Mouse (Mus musculus) splenic B cell, adult 2 months (primary cell): Measurements from ENCODE around the gene March8.

ENCODE experiments used
- DNase-seq: peaks from one replicate; pipeline ENCODE4 v3.0.0-alpha.2; 2011; ENCODE audit warnings: low read depth, low spot score
- H3K27me3 ChIP-seq: 2 replicates; pipeline ENCODE4 v1.6.1; 2012; ENCODE audit warnings: mild to moderate bottlenecking, low read length, moderate library complexity, mixed read lengths; ENCODE audit not compliant: control insufficient read depth, poor library complexity, insufficient read depth, severe bottlenecking
- H3K36me3 ChIP-seq: 2 replicates; pipeline ENCODE4 v1.6.1; 2012; ENCODE audit warnings: mild to moderate bottlenecking, low read length, moderate library complexity, mixed read lengths; ENCODE audit not compliant: control insufficient read depth, poor library complexity, insufficient read depth, severe bottlenecking

The March8 gene

GRCm38 (mm10) chr6:116407956-116408657 lies 70.3 kb downstream of the March8 start:
- Histone ChIP-seq H3K36me3 (no peaks in the 10 kb centered on the region), H3K27me3 (no peaks in the 10 kb centered on the region)
- DNase-seq = no peak

- Histone ChIP-seq H3K36me3 (no peaks in the 10 kb centered on the region), H3K27me3 (no peaks in the 10 kb centered on the region)
- no peak for DNase-seq
Observed at GRCm38 (mm10) chr6:116410436-116410835, 72.6 kb downstream of the March8 start.

DNA sequence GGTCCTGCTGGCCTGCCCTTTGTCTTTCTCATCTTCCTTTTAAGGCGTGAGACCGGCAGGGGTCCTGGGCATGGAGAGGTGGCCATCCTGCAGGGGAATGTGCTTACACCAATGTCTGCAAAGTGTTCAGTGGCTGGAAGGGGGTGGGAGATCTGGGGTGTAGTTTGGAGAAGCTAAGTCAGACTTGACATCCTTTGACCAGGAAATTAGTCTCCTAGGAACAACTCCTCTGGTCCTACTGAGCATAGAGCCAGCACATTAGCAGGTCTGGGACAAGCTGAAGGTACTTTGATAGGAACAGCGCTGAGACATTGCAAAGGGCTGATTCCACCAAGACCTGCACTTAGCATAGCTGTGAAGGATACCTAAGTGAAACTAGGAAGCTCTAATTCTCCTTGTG lies 73.9 kb downstream of the March8 start:
- Histone ChIP-seq H3K27me3 (no peaks in the 10 kb centered on the region), H3K36me3 (no peaks in the 10 kb centered on the region)
- no peak for DNase-seq

DNA sequence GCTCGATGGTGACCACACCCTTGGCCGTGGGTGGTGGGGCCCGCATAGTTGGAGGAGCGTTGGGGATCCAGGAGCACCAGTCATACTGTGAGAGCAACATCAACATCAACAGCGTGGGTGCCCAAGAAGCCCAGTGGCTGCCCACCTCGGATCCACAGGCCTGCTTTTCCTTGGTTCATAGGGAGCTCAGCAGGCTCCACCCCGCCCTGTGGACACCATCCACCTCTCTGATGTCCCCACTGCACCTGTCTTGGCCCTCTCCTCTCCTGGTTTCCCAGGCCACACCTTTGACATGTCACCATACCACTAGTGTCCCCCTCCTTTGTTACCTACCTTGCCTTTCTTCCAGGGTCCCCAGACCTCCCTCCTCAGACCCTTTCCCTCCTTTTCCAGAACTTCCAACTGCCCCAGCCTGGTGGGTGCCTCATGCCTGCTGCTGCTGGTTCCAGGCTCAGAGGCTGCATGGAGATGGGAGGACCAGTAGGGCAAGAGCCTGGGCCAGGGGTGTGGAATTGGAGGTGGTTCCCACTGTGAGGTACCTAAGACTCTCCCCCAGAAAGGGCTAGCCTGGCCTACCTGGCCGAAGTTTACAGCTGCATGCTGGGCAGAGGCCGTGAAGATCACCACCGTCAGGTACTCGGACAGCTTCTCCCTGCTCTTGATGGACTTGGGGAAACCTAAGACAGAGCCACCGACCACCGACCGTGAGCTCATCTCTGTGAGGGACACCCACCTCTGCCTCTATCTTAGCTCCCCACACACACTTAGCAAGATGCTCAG lies 74.9 kb downstream of the March8 start:
- Histone ChIP-seq H3K27me3 (no peaks in the 10 kb centered on the region), H3K36me3 (no peaks in the 10 kb centered on the region)
- DNase-seq = no peak

- Histone ChIP-seq H3K27me3 (no peaks in the 10 kb centered on the region), H3K36me3 (no peaks in the 10 kb centered on the region)
- DNase-seq = no peak
Observed at GRCm38 (mm10) chr6:116415126-116415676, 77.4 kb downstream of the March8 start.

GRCm38 (mm10) chr6:116416000-116416552 lies 78.3 kb downstream of the March8 start:
- H3K27me3 ChIP-seq = no peaks in the 10 kb centered on the region
- DNase-seq = no peak
- no peaks in the 10 kb centered on the region for H3K36me3 ChIP-seq

DNA sequence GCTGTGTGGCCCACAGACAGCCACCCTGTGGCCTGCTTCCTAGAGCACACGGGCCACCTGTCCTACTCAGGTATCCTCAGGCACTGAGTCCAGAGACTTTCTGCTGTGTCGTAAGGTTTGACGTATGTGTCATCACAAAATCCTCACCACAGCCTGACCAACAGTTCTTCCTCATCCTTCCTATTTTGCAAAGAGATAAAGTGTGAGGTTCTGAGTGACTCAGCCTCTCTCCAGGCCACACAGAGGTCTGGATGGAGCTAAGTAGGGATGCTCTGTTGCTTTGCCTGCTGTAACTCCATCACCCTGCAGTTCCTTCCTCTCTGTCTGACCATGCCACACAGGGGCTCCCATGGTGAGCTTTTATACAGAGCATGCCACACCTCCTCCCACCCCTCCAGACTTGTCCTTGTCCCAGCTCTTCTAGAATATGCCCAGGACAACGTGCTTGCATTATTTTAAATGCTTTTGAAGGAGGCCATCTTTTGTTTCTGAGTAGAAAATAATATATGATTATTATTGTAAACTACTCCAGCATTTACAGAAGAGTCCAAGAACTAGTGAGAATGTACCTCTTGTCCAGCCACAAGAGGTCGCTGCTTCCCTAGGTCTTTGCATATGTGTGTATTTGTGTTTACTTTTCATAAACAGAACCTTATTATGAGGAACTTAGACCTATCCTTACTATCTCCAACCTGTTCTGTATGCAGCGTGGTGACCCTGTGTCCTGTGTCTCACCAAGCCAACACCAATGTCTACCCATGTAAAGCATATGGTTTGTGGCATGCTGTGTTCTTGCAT lies 79.9 kb downstream of the March8 start:
- no peaks in the 10 kb centered on the region for H3K36me3 ChIP-seq
- DNase-seq = peak; percentile 3
- H3K27me3 ChIP-seq = no peaks in the 10 kb centered on the region

DNA sequence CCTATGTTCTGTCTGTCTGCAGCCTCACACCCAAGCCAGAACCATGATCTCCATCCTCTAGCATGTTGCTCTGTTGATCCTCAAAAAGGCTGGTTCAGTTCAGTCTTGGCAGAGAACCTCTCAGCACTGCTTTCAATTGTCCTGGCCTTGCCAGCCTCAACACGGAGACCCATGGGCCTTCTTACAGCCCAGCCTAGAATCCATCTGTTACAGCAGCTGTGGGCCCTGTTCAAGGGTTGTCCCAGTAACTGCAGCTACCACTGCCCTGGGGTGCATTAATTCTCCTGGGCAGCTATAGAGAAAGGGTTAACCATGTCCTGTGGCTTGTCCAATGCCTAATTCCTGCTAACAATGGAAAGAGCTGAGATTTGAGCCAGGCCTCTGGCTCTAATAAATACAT lies 80.7 kb downstream of the March8 start:
- no peak for DNase-seq
- no peaks in the 10 kb centered on the region for H3K36me3 ChIP-seq
- no peaks in the 10 kb centered on the region for H3K27me3 ChIP-seq

DNA sequence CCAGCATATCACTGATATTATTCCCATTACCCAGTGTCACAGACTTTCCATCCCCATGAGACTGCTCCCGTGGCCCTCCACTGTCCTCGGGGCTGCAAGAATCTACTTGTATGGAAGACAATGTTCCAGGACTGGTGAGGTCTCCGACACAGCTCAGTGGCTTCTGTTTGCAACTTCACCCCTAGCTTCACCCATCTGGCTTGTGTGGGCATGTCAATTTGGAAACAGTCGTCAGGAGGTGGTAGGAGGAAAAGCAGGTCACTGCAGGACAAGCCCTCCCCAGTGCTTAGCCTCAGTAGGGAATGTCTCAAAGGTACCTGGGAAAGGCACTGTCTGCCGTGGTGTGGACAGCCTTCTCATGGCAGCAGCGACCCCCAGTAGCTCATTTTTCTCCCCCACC lies 81.9 kb downstream of the March8 start:
- H3K27me3 ChIP-seq = no peaks in the 10 kb centered on the region; the same call in 1 of the 2 replicates
- no peaks in the 10 kb centered on the region for H3K36me3 ChIP-seq
- DNase-seq = no peak

DNA sequence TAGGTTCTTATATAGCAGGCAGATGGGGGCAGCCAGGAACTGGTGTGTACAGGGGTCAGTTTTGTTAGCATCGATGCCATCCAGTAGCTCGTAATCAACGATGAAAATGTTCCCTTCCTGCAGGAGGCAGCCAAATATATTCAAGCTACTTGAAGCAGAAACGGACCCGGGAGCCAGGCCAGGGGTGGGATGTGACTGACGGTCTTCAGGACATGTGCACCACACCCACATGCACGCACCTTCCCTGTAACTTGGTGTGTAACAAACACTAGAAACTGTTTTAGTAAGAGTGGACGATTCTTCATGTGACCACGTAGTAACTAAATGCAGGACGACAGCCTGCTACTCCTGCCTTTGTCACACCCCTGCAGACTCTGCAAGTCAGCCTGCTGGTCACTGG lies 82.4 kb downstream of the March8 start:
- H3K27me3 ChIP-seq = no peaks in the 10 kb centered on the region; the same call in 1 of the 2 replicates
- no peaks in the 10 kb centered on the region for H3K36me3 ChIP-seq
- no peak for DNase-seq

DNA sequence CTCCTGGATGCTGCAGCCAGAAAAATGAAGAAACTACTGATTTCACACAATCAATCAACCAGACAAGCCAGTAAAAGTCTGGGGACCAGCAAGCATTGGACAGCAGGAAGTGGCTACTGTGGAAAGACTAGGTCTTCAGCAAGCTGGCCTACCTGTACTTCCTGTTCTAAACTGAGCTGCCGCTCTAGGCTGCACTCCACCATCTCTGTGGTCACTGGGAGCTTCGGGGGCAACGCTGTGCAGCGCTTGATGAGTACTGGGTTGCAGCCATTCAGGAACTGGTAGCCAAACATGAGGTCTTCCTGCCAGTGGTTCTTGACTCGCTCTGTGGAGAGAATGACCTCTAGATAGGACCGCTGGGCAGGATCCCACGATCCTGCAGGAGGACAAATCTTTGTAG lies 85.2 kb downstream of the March8 start:
- no peak for DNase-seq
- Histone ChIP-seq H3K36me3 (no peaks in the 10 kb centered on the region), H3K27me3 (no peaks in the 10 kb centered on the region; the same call in 1 of the 2 replicates)

DNA sequence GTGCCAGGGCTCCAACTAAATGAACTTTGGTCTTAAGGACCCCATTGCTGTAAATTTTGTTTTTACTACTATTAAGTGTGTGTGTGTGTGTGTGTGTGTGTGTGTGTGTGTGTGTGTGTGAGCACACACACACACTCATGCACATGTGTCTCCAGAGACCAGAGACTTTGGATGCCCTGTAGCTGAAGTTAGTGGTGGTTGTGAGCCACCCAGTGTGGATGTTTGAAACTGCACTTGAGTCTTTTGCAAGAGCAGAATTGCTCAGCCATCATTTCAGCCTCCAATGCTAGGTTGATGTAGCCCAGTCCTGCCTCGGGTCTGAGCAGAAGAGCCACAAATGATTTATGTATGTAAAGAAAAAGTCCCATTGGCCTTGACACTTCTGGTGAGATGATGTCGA lies 85.8 kb downstream of the March8 start:
- DNase-seq = no peak
- Histone ChIP-seq H3K36me3 (no peaks in the 10 kb centered on the region), H3K27me3 (no peaks in the 10 kb centered on the region; the same call in 1 of the 2 replicates)

DNA sequence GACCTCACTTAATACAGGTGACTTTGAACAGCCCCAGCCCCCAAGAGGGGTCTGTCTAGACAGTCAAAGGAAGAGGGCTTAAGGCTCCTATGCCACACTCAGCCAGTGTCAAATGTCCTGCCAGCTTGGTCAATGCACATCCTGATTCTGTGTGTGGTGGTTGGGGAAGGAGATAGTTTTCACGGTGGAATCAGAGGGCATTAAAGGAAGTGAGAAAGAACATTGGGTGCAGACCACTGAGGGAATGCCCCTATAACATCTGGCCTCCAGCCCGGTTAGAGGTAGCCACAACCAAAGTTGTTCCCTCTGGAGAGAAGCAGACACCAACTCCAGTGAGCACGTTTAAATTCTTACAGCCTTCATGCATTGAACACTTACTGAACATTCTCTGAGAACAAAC lies 89.7 kb downstream of the March8 start:
- Histone ChIP-seq H3K36me3 (no peaks in the 10 kb centered on the region), H3K27me3 (no peaks in the 10 kb centered on the region; the same call in 1 of the 2 replicates)
- DNase-seq = no peak

DNA sequence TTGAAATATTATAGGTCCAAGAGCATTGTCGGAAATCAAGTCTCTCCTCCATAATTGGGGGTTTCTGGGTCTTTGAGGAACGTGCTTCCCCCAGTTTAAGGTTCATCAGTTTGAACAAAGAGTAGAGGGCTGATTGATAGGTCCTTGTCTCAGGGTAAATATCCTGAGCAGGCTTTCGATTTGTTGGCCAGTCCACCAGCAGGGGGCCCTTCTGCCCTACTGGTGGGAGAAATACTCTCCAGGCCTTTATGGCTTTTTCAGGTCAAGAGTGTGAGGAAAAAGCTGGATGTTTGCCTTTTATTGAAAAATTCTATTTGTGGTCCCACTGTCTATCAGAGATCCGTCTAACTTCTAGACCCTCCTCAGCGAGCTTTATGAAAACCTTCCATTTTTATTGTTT lies 90.5 kb downstream of the March8 start:
- DNase-seq = no peak
- Histone ChIP-seq H3K27me3 (no peaks in the 10 kb centered on the region; the same call in 1 of the 2 replicates), H3K36me3 (no peaks in the 10 kb centered on the region)
